Mouse (Mus musculus): ENCODE data around the gene Gdf15. TPM values are rescaled to one million over a fixed set of nuclear protein-coding genes. Genes with fewer than 3 reads are reported as not detected.

Gene Gdf15
- total RNA-seq, 4 experiments from 2014 or later, result not detected

DNA sequence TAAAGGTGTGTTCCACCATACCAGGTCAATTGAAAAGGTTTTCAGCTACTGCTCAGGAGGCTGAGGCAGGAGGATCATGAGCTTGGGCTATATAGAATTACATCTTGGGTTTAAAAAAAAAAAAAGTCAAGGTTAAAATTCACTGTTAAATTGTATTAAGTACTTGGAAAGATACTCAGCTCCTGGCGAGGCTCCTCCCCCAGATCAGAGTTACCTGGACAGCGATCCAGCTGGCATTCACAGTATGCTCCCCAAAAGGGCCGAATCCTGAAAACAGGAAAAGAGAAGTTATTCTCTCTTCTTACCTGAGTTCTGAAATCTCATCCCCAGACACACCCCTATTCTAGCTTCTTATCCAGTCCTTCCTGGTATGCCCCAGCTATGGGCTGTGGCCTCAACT is 25.0 kb upstream of the Gdf15 start:
- DNase-seq (ENCODE audit: low spot score in 2 of 2), result no peak

DNA sequence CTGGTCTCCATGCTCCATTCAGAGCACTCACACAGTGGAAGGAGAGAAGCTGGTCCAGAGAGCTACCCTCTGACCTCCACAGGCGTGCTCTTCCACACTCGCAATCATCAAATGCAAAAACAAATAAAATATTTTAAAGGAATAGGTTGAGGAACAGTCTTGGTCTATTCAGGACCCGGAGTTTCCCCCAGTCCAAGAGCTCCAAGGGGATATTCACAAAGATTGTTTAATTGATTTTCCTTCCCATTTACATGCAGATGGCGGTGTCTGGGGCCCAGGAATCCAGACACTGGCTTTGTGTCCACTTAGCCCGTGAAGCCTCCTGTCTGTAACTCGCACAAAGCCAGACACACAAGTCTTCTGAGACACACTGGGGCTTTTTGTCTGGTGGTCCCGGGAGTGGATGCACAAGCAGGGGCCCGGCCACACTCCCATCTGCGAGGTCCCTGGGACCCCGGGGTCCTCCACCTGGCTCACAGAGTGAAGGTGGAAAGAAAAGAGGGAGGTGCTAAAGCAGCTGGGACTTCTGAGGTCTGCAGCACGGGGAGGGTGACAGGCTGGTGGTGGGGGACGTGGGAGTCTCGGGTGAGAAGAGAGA is 24.0 kb upstream of the Gdf15 start:
- DNase-seq (ENCODE audit: low spot score in 2 of 2), result no peak

DNA sequence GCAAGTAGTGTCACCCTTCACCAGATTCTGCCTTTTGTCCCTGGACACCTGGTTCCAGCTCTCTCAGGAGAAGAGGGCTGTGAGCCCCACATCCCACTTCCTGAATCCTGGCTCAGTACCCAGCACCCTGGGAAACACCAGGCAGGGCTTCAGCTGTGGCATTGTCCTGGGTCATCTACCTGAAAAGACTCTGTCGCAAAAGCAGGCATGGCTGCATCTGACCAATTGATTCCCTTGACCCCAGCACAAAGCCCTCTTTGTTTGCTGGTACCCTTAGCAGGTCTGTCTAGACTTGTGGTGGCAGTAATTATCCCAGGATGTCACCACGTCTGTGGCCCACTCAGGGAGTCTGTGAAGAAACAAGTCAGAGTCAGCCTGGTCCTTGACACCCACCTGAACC is 23.2 kb upstream of the Gdf15 start:
- no peak for DNase-seq (ENCODE audit: low spot score in 2 of 2)

DNA sequence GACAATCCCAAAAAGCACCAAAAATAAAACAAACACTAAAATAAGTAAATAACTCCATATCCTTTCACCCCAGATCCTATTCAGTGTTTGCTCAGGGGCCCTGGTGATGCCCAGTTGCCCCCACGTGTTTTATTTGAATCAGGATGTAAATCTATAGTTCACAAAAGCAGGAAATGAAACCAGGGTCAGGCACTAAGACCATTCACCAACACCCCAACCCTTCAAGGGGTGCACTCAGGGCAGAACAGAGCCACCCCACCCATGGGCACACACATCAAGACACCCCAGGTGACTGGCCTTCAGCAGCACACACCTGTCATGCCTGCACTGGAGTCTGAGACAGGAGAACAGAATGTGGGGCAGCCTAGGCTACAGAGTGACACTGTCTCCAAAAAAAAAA is 21.9 kb upstream of the Gdf15 start:
- DNase-seq (ENCODE audit: low spot score in 2 of 2), result no peak

DNA sequence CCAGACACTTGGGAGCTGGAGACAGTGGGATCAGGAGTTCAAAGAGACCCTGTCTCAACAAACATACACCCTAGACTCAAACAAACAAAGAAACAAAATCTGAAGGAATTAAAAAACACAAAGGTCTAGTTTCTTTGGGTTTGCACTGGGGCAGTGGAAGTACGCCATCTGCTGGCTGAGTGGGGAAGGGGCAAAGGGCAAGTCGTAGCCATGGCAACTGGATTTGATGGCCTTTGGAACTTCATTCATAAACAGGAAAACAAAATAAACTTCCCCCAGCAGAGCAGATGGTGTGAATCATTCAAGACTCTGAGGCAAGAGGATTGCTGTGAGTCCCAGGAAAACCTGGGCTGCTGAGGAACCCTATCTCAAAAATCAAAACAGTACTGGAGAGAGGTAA is 21.0 kb upstream of the Gdf15 start:
- DNase-seq (ENCODE audit: low spot score in 2 of 2), result no peak

DNA sequence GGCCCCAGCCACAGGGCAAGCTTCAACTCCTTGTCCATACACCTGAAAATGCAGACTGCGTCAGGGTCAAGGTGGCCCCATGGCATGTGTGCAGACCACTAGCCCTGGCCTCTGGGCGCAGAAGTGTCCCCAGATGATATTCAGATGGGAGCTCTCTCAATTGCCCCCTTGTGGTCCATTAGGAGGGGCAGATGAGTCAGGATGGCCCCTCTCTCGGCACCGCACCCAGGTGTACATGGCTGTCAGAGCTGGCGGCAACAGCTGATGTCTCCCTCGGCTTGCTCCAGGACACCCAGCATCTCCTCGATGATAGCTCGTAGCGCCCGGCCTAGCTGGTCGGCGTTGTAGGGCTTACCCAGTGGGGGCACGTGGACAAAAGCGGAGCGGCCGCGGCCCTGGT is 18.1 kb upstream of the Gdf15 start:
- DNase-seq (ENCODE audit: low spot score in 2 of 2), result no peak

DNA sequence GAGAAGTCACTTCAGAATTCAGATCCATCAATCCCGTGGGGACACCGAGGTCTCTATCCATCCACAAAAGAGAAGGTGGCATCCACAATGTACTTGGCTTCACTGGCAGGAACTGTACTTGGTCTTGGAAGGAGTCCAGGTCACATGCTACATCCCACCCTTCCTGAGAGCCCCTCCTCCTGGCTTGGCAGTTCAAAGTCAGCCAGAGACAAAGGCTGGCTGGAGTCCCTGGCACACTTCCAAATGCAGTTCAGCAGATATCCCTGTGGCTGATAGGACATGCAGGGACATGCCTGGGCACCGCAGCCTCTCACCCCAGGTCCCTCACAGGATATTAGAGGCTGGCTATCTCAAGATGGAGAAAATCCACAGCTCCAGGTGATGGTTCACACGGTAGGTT is 17.1 kb upstream of the Gdf15 start:
- no peak for DNase-seq (ENCODE audit: low spot score in 2 of 2)

DNA sequence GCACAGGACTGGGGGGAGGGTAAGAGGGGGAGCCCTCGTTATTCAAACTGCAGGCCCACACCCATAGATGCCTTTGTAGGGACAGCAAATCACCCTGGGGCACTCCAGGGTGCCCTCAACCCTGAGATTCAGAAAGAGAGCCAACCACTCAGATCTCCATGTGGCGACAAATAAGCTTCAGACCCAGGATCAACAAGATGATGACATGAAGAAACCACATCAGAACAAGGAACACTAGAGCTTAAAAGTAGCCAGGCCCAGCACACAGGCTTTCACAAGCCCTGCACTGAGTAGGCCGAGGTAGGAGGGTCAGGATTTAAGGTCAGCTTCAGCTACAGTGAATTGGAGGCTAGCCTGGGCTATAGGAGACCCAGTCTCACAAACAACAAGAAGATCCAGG is 16.7 kb upstream of the Gdf15 start:
- DNase-seq (ENCODE audit: low spot score in 2 of 2), result no peak

DNA sequence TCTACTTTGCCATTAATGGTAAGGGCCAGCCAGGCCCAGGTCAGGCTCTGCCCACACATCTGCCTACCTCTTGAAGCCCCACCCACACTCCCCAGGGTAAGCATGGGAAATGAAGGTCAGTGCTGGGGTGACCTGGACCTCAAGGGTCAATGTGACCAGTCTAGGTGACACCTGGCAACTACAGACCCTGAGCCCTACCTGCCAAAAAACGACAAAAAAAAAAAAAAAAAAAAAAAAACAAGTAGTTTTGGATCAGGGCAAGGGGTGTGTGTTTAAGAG is 15.8 kb upstream of the Gdf15 start:
- no peak for DNase-seq (ENCODE audit: low spot score in 2 of 2)

DNA sequence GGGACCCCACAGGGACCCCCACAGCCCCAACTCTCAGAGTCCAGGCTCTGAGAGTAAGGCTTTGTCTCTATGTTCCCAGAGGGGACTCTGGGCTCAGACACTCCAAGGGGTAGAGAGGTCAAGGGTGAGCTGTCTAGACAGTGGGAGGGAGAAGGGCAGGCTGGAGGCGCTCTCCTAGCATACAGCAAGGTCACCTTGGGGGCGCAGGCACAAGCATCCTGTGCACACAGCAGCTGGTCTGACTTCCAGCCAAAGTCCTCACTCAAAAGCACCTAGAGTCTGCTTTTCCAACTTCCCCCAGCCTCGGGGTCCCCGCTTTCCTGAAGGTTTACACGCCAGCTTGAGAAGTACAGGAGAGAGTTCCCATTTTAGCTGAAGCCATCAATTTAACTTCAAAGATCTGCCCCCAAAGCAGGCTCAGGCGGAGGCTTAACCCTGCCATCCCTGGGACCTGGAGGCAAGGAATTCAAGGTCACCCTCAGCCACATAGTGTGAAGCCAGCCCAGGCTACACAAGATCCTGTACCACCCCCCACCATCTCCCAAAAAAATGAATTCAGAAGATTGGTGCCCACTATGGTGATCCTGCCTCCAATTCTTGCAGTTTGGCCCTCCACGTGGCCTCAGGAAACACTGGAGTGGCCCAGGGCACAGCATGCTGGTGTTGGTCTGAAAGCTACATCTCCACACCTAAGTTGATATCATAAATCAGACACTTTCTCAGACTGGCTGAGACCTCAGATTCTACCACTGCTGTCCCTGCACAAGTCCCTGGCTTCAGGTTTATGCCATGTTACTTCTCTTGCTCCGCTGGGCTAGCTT is 15.3 kb upstream of the Gdf15 start:
- no peak for DNase-seq (ENCODE audit: low spot score in 2 of 2)

DNA sequence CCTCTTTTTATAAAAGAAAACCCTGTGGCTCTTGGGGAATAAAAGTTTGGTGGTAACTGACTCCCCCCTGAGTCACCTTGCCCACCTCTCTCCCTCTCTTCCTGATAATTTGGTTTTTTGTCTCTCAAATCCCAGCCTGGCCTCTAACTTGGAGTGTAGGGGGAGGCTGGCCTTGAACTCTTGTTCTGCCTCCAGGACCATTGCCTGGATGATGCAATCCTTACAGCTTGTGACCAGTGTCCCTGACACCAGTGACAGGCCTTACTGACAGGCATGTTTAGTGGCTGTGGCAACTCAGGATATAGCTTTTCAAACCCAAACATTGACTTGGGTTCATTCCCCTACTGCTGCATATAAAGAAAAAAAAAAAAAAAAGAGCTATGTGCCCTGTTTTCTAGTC is 14.5 kb upstream of the Gdf15 start:
- DNase-seq (ENCODE audit: low spot score in 2 of 2), result no peak

DNA sequence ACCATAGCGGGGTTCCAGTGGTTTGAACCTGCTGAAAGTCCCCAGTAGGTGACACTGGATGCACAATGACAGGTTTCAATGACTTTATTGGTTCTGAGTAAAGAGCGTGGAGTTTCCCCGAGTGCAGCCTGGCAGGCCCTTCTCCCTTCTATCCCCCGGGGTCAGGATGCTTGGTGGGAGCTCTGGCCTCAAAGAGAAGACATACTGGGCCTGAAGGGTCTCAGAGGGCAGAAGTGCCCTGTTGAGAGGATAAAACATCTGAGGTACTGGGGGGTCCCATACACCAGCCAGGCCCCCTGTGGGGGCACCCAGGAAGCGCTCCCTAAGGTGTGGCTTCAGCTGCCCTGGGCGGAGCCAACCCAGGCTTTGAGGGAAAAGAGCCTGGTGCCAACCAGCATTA is 14.1 kb upstream of the Gdf15 start:
- no peak for DNase-seq (ENCODE audit: low spot score in 2 of 2)

DNA sequence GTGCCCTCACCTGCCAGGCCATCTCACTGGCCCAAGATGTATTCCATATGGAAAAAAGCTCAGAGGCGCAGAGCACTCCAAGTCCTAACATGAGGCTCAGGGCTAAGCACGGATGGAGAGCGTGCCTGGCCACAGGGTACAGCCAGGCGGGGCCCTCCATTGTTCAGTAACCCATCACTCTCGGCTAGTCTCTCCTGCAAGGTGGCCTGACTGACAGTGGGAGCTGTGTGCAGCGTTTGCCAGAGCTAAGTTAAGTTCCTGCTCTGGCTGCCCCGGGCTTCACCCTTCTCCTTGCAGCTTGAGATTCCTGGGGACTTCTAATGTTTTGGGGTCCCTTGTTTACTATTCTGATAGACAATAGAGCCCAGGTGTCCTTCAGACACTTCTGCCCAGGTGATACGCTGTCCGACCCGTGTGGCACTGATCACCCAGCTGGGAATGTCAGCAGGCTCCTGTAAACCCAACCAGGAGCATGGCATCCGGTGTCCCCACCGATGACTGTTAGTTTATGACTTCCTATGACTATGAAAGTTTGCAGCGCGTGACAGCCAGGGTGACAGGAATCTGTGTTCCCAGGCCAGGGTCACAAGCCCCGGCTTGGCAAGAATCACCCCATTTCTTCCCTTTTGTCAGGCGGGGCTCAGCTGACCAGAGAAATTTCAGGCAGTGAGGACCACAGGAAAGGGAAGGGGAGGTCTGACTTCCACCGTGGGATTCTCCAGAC is 13.4 kb upstream of the Gdf15 start:
- DNase-seq (ENCODE audit: low spot score in 2 of 2), result no peak

DNA sequence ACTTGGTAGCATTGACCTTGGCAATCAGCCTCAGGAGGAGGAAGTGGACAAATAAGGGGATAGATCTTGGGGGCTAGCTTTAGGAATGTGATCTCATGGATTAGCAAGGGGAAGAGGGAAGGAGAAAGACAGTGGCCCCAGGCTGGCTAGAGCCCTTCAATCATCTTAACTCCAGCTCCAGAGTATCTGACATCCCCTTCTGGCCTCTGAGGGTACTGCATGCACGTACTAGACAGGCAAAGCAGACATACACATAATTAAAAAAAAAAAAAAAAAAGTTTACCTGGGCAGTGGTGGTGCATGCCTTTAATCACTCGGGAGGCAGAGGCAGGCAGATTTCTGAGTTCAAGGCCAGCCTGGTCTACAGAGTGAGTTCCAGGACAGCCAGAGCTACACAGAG is 11.8 kb upstream of the Gdf15 start:
- no peak for DNase-seq (ENCODE audit: low spot score in 2 of 2)

DNA sequence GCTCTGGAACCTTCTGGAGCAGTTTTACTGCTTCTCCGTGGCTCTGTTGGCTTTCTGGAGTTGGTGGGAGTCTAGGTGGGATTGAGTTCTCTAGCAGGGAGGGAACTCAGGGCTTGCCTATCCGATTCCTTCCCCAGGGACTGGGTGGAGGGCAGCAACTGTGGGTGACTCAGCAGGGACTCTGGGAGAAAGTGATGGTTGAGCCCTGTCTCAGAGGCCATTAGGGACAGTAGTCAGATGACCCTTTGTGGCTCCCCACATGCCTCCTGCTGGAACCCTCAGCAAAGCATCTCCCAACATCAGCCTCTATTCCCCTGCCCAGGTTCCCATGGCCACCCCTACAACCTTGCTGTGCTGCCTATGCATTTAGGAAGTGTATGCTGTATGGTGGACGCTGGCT is 10.8 kb upstream of the Gdf15 start:
- no peak for DNase-seq (ENCODE audit: low spot score in 2 of 2)

DNA sequence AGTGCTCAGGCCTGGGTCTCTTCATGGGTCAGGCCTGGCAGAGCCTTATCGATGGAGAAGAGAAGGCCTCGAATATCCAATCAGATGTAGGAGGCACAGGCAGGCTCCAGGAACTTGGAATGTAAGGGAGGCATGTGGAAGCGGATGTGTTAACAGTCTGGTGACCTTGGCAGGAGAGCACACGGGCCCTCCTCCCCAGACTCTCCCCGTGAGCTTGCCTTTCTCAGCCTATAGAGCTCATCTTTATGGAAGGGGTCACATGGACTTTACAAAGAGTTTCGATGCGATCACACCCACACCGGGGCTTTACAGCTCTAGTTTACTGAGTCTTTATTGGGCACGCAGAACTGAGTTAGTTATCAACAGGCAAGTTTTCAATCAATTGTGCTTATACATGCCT is 6.5 kb upstream of the Gdf15 start:
- DNase-seq (ENCODE audit: low spot score in 2 of 2), result no peak

DNA sequence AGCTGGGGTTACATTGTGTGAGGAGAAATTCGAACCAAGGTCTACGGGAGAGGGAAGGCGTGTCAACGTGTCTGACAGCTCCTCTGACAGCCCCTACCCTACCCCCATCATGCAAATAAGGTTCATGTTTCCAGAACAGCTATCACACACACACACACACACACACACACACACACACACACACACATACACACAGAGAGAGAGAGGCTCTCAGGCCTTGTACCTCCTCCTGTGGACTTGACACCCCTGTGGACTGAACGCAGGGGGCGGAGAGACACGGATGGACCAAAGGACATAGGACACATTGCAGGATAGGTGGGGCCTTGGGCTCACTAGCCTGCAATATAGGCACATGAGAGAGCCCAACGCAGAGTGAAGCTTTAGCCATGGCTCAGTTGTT is 4.6 kb upstream of the Gdf15 start:
- no peak for DNase-seq (ENCODE audit: low spot score in 2 of 2)

DNA sequence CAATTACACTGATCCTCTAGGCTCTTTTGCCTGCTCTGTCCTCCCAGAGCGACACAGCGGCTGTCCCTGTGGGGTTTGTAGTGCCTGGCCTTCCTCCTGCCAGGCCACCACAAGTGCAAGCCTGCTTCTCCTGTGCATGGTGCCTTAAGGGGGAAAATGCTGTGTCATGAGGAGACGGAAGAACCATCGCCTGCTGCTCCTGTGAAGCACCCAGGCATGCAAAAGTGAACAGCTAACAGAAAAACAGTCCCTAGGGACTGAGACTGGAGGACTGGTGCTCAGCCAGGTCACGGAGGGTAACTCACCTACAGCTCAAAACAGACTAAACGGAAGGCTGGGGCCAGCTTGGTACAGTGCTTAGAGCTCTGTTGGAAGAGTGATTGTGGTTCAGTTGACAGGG is 3.3 kb upstream of the Gdf15 start:
- no peak for DNase-seq (ENCODE audit: low spot score in 2 of 2)

DNA sequence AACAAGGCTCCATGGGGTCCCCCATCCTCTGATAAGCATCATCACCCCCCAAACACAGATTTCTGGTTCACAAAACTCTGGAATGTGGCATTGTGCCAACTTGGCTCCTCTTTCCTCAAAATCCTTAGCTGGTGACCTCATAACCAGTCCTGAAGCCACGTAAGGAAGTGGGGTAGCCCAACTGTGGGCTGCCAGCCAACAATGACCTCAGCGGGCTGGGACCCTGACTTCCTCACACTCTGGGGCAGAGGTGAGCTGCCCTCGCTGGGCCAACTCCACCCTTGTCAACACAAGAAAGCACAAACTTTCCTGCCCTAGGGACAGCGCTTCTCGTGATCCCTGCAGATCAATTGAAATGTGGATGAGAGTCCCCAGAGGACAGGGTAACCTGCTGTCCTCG is 1.8 kb upstream of the Gdf15 start:
- DNase-seq (ENCODE audit: low spot score in 2 of 2), result no peak

DNA sequence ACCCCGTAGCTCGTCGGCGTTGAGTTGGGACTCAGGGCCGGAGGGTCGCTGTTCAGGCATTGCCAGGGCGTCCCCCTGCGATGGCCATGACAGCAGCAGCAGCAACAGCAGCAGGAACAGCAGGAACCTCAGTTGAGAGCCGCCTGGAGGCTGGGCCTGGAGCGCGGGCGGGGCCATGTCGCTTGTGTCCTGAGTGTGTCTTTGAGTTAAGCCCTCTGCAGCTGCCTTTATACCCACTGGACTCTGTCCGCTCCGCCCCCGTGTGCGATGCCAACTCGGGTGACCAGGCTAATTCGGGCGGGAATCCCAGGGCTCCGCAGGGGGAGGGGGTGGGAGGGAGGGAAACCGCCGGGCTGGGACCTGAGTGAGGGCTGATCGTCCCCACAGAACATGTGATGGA is 820 bp downstream of the Gdf15 start:
- DNase-seq (ENCODE audit: low spot score in 2 of 2), result no peak

DNA sequence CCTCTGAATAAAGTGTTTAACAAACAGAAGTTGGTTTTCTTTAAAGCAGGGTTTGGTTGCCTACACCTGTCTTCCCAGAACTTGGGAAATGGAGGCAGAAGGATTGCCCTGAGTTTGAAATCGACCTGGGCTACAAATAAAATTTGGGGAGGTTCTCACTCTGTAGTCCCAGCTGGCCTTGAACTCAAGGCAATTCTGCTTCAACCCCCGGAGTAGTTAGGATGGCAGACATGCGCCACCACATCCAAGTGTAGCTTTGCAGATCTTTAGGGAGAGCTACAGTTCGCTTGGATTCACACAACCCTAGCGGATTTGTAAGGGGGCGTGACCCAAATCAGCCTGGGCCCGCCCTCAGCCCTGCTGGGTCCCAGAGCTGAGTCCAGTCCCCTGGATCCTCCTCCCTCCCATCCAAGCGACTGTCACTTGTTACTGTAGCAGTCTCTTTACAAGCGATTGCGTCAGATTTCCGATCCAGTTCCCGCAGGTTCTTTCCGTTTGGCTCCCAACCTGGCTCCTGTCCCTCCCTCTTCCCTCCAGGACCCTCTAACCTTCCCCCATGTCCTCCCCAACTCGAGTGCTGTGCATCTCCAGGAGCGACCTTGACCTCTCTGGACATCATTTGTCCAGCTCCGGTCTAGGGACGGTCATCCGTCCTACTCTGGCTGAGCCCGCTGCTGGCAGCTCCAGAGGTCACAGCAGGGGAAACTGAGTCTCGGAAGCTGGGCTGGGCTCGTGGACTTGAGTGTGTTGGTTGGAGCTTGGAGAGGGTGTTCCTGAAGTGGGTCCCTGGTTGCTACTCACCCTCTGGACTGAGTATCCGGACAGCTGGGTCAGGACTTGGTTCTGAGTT is 1.5 kb downstream of the Gdf15 start:
- DNase-seq (ENCODE audit: low spot score in 2 of 2), result no peak
